ENCODE assay signal across 15 mouse cellular contexts in genomic region chr10:8917350-8917749, GRCm38 (mm10). TPM values are rescaled to one million over a fixed set of nuclear protein-coding genes. Genes with fewer than 3 reads are reported as not detected.
DNase-seq lines count a peak whose midpoint lies in the region; ATAC-seq and TF ChIP-seq lines count a peak whose summit lies in the region.
"Had no signal": no experiment of that assay in that cellular context is flagged by ENCODE, and none has a peak within 500 bp of the region (broad histone marks: within the 10 kb centered on the region; RNA-seq: fewer than 3 reads in every experiment).

No protein-coding gene starts in this region.

- peak; percentile 44 to 61 for DNase-seq in heart, adult 9 months (ENCODE audit: low spot score in 2 of 2)
- no peak for DNase-seq in heart, embryonic 10.5 days (ENCODE audit: low spot score)
- DNase-seq in lung, postnatal 0 days (ENCODE audit: low spot score): peak; percentile 50
- no peak for DNase-seq in lung, postnatal 25 days (ENCODE audit: low spot score)
- no peak for DNase-seq in right cerebral cortex, postnatal 14 days
- DNase-seq in midbrain, embryonic 14.5 days: no peak
- DNase-seq: cerebellum, adult 9-10 months had no signal

- TF ChIP-seq EP300 in lung, postnatal 0 days (IDR thresholded peaks at IDR 0.05): peak; percentile 89

- H3K9me3 ChIP-seq in heart, embryonic 10.5 days: no peaks in the 10 kb centered on the region
- H3K9me3 ChIP-seq in lung, postnatal 0 days (ENCODE audit: low read length): no peaks in the 10 kb centered on the region
- H3K9me3 ChIP-seq in heart, embryonic 14.5 days (ENCODE audit: control insufficient read depth, low read length): no peaks in the 10 kb centered on the region
- H3K9me3 ChIP-seq in midbrain, embryonic 14.5 days (ENCODE audit: control insufficient read depth, low read length): no peaks in the 10 kb centered on the region
- H3K9me3 ChIP-seq: embryonic facial prominence, embryonic 12.5 days; hindbrain, embryonic 15.5 days; limb, embryonic 13.5 days; stomach, embryonic 15.5 days had no signal

- WGBS in heart, embryonic 10.5 days: 34% methylated on average over 4 of the region's 4 CpGs
- WGBS in lung, postnatal 0 days: 42% methylated on average over 4 of the region's 4 CpGs
- 40% methylated on average over 4 of the region's 4 CpGs for WGBS in heart, embryonic 14.5 days
- 95% methylated on average over 4 of the region's 4 CpGs for WGBS in midbrain, embryonic 14.5 days

- no peak for TF ChIP-seq CTCF in lung, postnatal 0 days (IDR thresholded peaks at IDR 0.05)

- H3K4me1 ChIP-seq in heart, embryonic 10.5 days: 0 out of 2 replicates have a peak, but pooled peaks cover 2% of the 10 kb centered on the region
- peaks cover 2% of the 10 kb centered on the region; the same call in 1 of the 2 replicates for H3K4me1 ChIP-seq in lung, postnatal 0 days (ENCODE audit: insufficient read depth, low read depth, low read length)
- no peaks in the 10 kb centered on the region; a peak in 1 of 4 replicates for H3K4me1 ChIP-seq in heart, embryonic 14.5 days (ENCODE audit: control insufficient read depth in 2 of 2, insufficient read depth in 2 of 2, low read length in 2 of 2)
- peaks cover 9% of the 10 kb centered on the region for H3K4me1 ChIP-seq in midbrain, embryonic 14.5 days (ENCODE audit: control insufficient read depth, insufficient read depth, low read length)
- H3K4me1 ChIP-seq: embryonic facial prominence, embryonic 12.5 days; stomach, embryonic 15.5 days had no signal

- H3K4me2 ChIP-seq in lung, postnatal 0 days (replicated peaks; ENCODE audit: low read depth, low read length): no peak overlapping the region
- H3K4me2 ChIP-seq in heart, embryonic 14.5 days (ENCODE audit: low read length): no peak overlapping the region
- no peak overlapping the region for H3K4me2 ChIP-seq in midbrain, embryonic 14.5 days (ENCODE audit: low read length)
- H3K4me2 ChIP-seq: embryonic facial prominence, embryonic 12.5 days; hindbrain, embryonic 15.5 days; limb, embryonic 13.5 days; stomach, embryonic 15.5 days had no signal

- no peaks in the 10 kb centered on the region for H3K36me3 ChIP-seq in heart, embryonic 10.5 days
- H3K36me3 ChIP-seq in lung, postnatal 0 days (ENCODE audit: insufficient read depth, low read length): no peaks in the 10 kb centered on the region
- H3K36me3 ChIP-seq in heart, embryonic 14.5 days (ENCODE audit: control insufficient read depth, insufficient read depth, low read length): no peaks in the 10 kb centered on the region
- H3K36me3 ChIP-seq in midbrain, embryonic 14.5 days (ENCODE audit: control insufficient read depth, insufficient read depth, low read length): no peaks in the 10 kb centered on the region
- H3K36me3 ChIP-seq: embryonic facial prominence, embryonic 12.5 days; hindbrain, embryonic 15.5 days; limb, embryonic 13.5 days; stomach, embryonic 15.5 days had no signal

- no peaks in the 10 kb centered on the region for H3K27me3 ChIP-seq in heart, embryonic 10.5 days (ENCODE audit: insufficient read depth, poor library complexity, severe bottlenecking)
- H3K27me3 ChIP-seq in lung, postnatal 0 days (replicated peaks; ENCODE audit: insufficient read depth, low read length): no peaks in the 10 kb centered on the region
- no peaks in the 10 kb centered on the region for H3K27me3 ChIP-seq in heart, embryonic 14.5 days (ENCODE audit: control insufficient read depth, insufficient read depth, low read length)
- H3K27me3 ChIP-seq in midbrain, embryonic 14.5 days (ENCODE audit: control insufficient read depth, insufficient read depth, low read length): no peaks in the 10 kb centered on the region
- H3K27me3 ChIP-seq: embryonic facial prominence, embryonic 12.5 days; hindbrain, embryonic 15.5 days; limb, embryonic 13.5 days; stomach, embryonic 15.5 days had no signal

- peak; percentile 85 for ATAC-seq in lung, postnatal 0 days
- ATAC-seq in heart, embryonic 14.5 days (ENCODE audit: insufficient number of reproducible peaks, insufficient read depth, low FRiP score, low read depth): peak; percentile 54
- ATAC-seq in midbrain, embryonic 14.5 days (ENCODE audit: low FRiP score, low TSS enrichment): no peak
- ATAC-seq: forebrain, embryonic 16.5 days; intestine, embryonic 16.5 days had no signal

- H3K9ac ChIP-seq in lung, postnatal 0 days (replicated peaks; ENCODE audit: low read depth): no peak overlapping the region
- H3K9ac ChIP-seq in heart, embryonic 14.5 days (ENCODE audit: low read length): no peak overlapping the region
- no peak overlapping the region for H3K9ac ChIP-seq in midbrain, embryonic 14.5 days (replicated peaks; ENCODE audit: low read length)
- H3K9ac ChIP-seq: embryonic facial prominence, embryonic 12.5 days; hindbrain, embryonic 15.5 days; limb, embryonic 13.5 days; stomach, embryonic 15.5 days had no signal

- H3K27ac ChIP-seq in heart, embryonic 10.5 days: no peak overlapping the region
- H3K27ac ChIP-seq in lung, postnatal 0 days (ENCODE audit: low read length): no peak overlapping the region
- H3K27ac ChIP-seq in heart, embryonic 14.5 days (replicated peaks in 1 of 2; ENCODE audit: control insufficient read depth in 1 of 2, insufficient read depth in 1 of 2, low read depth in 2 of 2, low read length in 2 of 2): peak overlapping the region in 1 of 2 experiments; percentile 53; a peak in 1 of 4 replicates
- H3K27ac ChIP-seq in midbrain, embryonic 14.5 days (replicated peaks; ENCODE audit: low read depth, low read length): no peak overlapping the region
- H3K27ac ChIP-seq: embryonic facial prominence, embryonic 12.5 days; hindbrain, embryonic 15.5 days; limb, embryonic 13.5 days; stomach, embryonic 15.5 days had no signal

- no peak overlapping the region for H3K4me3 ChIP-seq in heart, embryonic 10.5 days
- no peak overlapping the region for H3K4me3 ChIP-seq in lung, postnatal 0 days (ENCODE audit: low read depth, low read length)
- no peak overlapping the region for H3K4me3 ChIP-seq in heart, embryonic 14.5 days (ENCODE audit: control insufficient read depth in 1 of 2, insufficient read depth in 1 of 2, low read depth in 1 of 2, low read length in 2 of 2)
- H3K4me3 ChIP-seq in midbrain, embryonic 14.5 days (replicated peaks; ENCODE audit: low read depth, low read length): no peak overlapping the region
- H3K4me3 ChIP-seq: embryonic facial prominence, embryonic 12.5 days; hindbrain, embryonic 15.5 days; limb, embryonic 13.5 days; megakaryocyte, embryonic 14.5 days; stomach, embryonic 15.5 days had no signal

RNA-seq across cellular contexts. Expression of gene Sash1, which starts 31.5 kb away (rescaled TPM):
- polyA plus RNA-seq in heart, embryonic 10.5 days (2016; fragmentation: Nextera tagmentation; extraction: Ambion mirVana): 2.5 and 2.7 TPM in 2 replicates
- 10.1 and 13.5 TPM in 2 replicates for polyA plus RNA-seq in lung, postnatal 0 days (2015; fragmentation: Nextera tagmentation; extraction: Ambion mirVana)
- 4.4 and 5.0 TPM in 2 replicates for polyA plus RNA-seq in heart, embryonic 14.5 days (2014; fragmentation: Nextera tagmentation; extraction: Ambion mirVana)
- 3.9 and 4.8 TPM in 2 replicates for polyA plus RNA-seq in midbrain, embryonic 14.5 days (2014; fragmentation: Nextera tagmentation; extraction: Ambion mirVana)

Comparison
In these comparisons a context has a peak if more than half of its experiments do, and no peak if none do; other contexts are left out.
1. DNase-seq: peak in heart, adult 9 months (2 of 2) and lung, postnatal 0 days (single experiment); none in heart, embryonic 10.5 days (single experiment), lung, postnatal 25 days (single experiment), right cerebral cortex, postnatal 14 days (single experiment) and midbrain, embryonic 14.5 days (single experiment).